Mouse (Mus musculus) kidney, adult 2 months (tissue): ENCODE measurements around the gene Hspa1a.
A peak's percentile ranks its signal among the peaks of the same experiment; 100 is the strongest.

Experiments used
- CTCF ChIP-seq: fragments of 200-500 bp; conservative IDR thresholded peaks from 2 replicates; pipeline ENCODE4 v1.5.1; 2011; ENCODE audit warnings: low read depth, mild to moderate bottlenecking, control low read depth, low read length, moderate library complexity, mixed read lengths; ENCODE audit not compliant: insufficient read depth, insufficient read length
- POLR2A ChIP-seq: fragments of 200-500 bp; IDR thresholded peaks from one replicate; pipeline ENCODE4 v1.6.1; 2011; ENCODE audit warnings: low read depth, low read length, control low read depth

DNA sequence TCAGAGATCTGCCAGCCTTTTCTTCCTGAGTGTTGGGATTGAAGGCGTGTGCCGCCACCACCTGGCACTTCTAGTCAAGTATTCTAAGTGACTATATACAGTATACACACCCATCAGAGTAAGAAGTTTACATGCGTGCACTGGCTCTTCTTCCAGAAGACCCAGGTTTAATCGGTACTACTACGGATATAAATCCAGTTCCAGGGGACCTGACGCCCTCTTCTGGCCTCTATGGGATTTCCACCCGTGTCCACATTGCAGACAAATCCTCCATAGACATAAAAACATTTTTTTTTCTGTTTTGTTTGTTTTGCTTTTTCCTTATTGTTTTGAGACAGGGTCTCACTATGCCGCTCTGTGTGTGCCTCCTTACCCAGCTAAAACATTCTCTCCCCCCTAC is 24.4 kb downstream of the Hspa1a start:
- TF ChIP-seq CTCF (peak; percentile 66), POLR2A (no peak)
